Mouse (Mus musculus) embryonic facial prominence, embryonic 11.5 days (tissue): ENCODE results near the gene Slc17a1. TPM values are rescaled to one million over a fixed set of nuclear protein-coding genes. Genes with fewer than 3 reads are reported as not detected.

Source experiments
- ATAC-seq: fragments of 200-750 bp; cut with Nextera tagmentation; replicated peaks from 2 replicates; pipeline ENCODE4 v1.8.0; 2017; ENCODE audit warnings: low read depth; ENCODE audit not compliant: insufficient number of reproducible peaks, low FRiP score, low TSS enrichment
- DNase-seq: peaks from one replicate; pipeline ENCODE4 v3.0.0-alpha.2; 2015; ENCODE audit warnings: low spot score
- H3K27ac ChIP-seq: fragments of 300-500 bp; sonication (generic); replicated peaks from 2 replicates; pipeline ENCODE4 v1.5.1; 2014; ENCODE audit warnings: mild to moderate bottlenecking, low read depth, low read length, control low read depth
- H3K27me3 ChIP-seq: fragments of 300-500 bp; sonication (generic); 2 replicates; pipeline ENCODE4 v1.6.1; 2014; ENCODE audit warnings: mild to moderate bottlenecking, low read length, moderate library complexity, mixed read lengths; ENCODE audit not compliant: control insufficient read depth, insufficient read depth
- H3K36me3 ChIP-seq: fragments of 300-500 bp; sonication (generic); replicated peaks from 2 replicates; pipeline ENCODE4 v1.6.1; 2014; ENCODE audit warnings: low read depth, mild to moderate bottlenecking, low read length, moderate library complexity, mixed read lengths; ENCODE audit not compliant: control insufficient read depth, insufficient read depth
- H3K4me1 ChIP-seq: fragments of 300-500 bp; sonication (generic); 2 replicates; pipeline ENCODE4 v1.6.1; 2014; ENCODE audit warnings: low read length, mixed read lengths; ENCODE audit not compliant: control insufficient read depth, insufficient read depth
- H3K4me2 ChIP-seq: fragments of 300-500 bp; sonication (generic); 2 replicates; pipeline ENCODE4 v1.6.1; 2014; ENCODE audit warnings: low read depth, mild to moderate bottlenecking, control low read depth, low read length, moderate library complexity
- H3K4me3 ChIP-seq: fragments of 300-500 bp; sonication (generic); 2 replicates; pipeline ENCODE4 v1.5.1; 2014; ENCODE audit warnings: low read depth, low read length, control low read depth
- H3K9ac ChIP-seq: fragments of 300-500 bp; sonication (generic); replicated peaks from 2 replicates; pipeline ENCODE4 v1.6.1; 2014; ENCODE audit warnings: mild to moderate bottlenecking, control low read depth, low read length
- H3K9me3 ChIP-seq: fragments of 300-500 bp; sonication (generic); replicated peaks from 2 replicates; pipeline ENCODE4 v1.6.1; 2016; ENCODE audit warnings: mild to moderate bottlenecking, low read length, inconsistent platforms, mixed read lengths; ENCODE audit not compliant: control insufficient read depth
- WGBS: fragments of 180-500 bp; shearing (Covaris S2); extraction: QIAGEN DNeasy Blood & Tissue Kit; methylation state at CpG from one replicate; pipeline ENCODE4 v1.1.7; 2014; 5-methylcytosine and 5-hydroxymethylcytosine counted together
- polyA plus RNA-seq: library from polyadenylated mRNA; unstranded; fragments of >200 nt; fragmentation: Nextera tagmentation; extraction: Ambion mirVana; gene quantifications from 2 replicates; pipeline ENCODE4 v1.2.1, GENCODE M21; 2014

Slc17a1 gene
- polyA plus RNA-seq, result not detected in 2 replicates

DNA sequence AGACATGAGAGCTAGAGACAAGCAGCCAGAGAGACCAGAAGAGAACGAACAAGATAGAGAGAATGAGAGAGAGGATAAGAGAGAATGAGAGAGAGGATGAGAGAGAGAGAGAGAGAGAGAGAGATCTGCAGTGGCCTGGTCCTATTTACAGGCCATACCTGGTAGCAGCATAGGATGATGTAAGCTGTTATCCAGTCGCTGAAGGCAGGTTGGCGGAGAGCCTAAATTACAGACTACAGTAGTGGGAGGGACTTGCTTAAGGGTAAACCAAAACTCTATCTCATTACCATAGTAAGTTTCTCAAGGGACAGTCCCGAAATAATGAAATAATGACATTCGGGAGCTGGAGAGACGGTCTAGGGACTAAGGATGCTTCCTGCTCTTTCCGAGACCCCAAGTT lies at the start of gene Slc17a1:
Slc17a1 (plus strand) TSS at position 346 of the 400 bp plus-strand sequence.
- WGBS, result 88% methylated on average over 7 of the region's 7 CpGs
- H3K4me3 ChIP-seq, result no peak within 1 kb of the TSS
- no peaks in the 10 kb centered on the region for H3K27me3 ChIP-seq
- ATAC-seq (no peak), DNase-seq (no peak)
- no peaks in the 10 kb centered on the region for H3K9me3 ChIP-seq
- H3K9ac ChIP-seq, result no peak within 1 kb of the TSS
- no peaks in the 10 kb centered on the region for H3K4me1 ChIP-seq
- H3K4me2 ChIP-seq, result no peak within 1 kb of the TSS
- H3K36me3 ChIP-seq, result no peaks in the 10 kb centered on the region
- H3K27ac ChIP-seq, result no peak within 1 kb of the TSS

GRCm38 (mm10) chr13:23820179-23820940 lies 47.2 kb upstream of the Slc17a1 start:
- ATAC-seq, result no peak
- Histone ChIP-seq H3K27ac (no peak overlapping the region), H3K4me2 (no peak overlapping the region), H3K36me3 (no peaks in the 10 kb centered on the region), H3K9me3 (no peaks in the 10 kb centered on the region), H3K27me3 (no peaks in the 10 kb centered on the region), H3K9ac (no peak overlapping the region), H3K4me1 (no peaks in the 10 kb centered on the region), H3K4me3 (no peak overlapping the region)
- 72% methylated on average over 4 of the region's 4 CpGs for WGBS
- DNase-seq, result no peak

DNA sequence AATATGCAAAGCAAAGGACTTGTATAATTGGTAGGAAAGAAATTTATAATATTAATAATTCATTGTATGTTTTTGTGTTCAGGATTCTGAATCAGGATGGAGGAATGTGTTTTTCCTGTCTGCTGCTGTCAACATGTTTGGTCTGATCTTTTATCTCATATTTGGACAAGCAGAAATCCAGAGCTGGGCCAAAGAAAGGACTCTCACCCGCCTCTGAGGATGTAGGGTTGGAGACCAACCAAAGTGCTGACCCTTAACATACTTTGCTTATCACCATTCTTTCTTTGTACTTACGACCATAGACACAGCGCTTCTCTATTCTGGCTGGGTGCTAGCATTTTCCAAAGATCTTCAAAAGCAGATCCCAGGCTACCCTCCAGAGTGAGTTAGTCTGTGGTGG lies 45.3 kb upstream of the Slc17a1 start:
- DNase-seq, result no peak
- H3K27ac ChIP-seq, result no peak overlapping the region
- no peak overlapping the region for H3K9ac ChIP-seq
- H3K4me1 ChIP-seq, result no peaks in the 10 kb centered on the region
- H3K4me2 ChIP-seq, result no peak overlapping the region
- WGBS, result 88% methylated on average over 3 of the region's 3 CpGs
- no peak for ATAC-seq
- H3K4me3 ChIP-seq, result no peak overlapping the region
- H3K27me3 ChIP-seq, result no peaks in the 10 kb centered on the region
- H3K36me3 ChIP-seq, result no peaks in the 10 kb centered on the region
- H3K9me3 ChIP-seq, result no peaks in the 10 kb centered on the region

GRCm38 (mm10) chr13:23826606-23827005 lies 40.9 kb upstream of the Slc17a1 start:
- no peak overlapping the region for H3K4me2 ChIP-seq
- no peaks in the 10 kb centered on the region for H3K9me3 ChIP-seq
- H3K27me3 ChIP-seq, result no peaks in the 10 kb centered on the region
- ATAC-seq (no peak), DNase-seq (no peak)
- H3K4me3 ChIP-seq, result no peak overlapping the region
- 77% methylated on average over 3 of the region's 3 CpGs for WGBS
- H3K4me1 ChIP-seq, result no peaks in the 10 kb centered on the region
- no peaks in the 10 kb centered on the region for H3K36me3 ChIP-seq
- no peak overlapping the region for H3K9ac ChIP-seq
- no peak overlapping the region for H3K27ac ChIP-seq

DNA sequence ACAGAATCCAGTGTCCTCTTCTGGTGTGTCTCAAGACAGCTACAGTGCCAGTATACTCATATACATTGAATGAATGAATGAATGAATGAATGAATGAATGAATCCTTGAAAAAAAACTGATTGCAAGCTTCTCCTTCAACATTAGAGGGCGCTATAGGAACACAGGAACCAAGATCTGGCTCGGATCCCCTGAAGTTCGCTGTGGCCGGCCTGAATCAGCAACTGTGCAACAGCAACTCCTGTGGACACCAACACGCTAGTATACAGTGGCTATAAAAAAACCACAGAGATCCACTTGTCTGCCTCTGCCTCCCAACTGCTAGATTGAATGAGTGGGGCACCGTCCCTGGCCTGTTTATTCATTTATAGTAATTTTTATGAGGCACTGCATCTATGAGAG lies 34.5 kb upstream of the Slc17a1 start:
- H3K27ac ChIP-seq, result no peak overlapping the region
- no peaks in the 10 kb centered on the region for H3K9me3 ChIP-seq
- no peaks in the 10 kb centered on the region for H3K27me3 ChIP-seq
- WGBS, result 21% methylated on average over 6 of the region's 6 CpGs
- no peaks in the 10 kb centered on the region for H3K4me1 ChIP-seq
- DNase-seq (peak; percentile 75), ATAC-seq (no peak)
- H3K9ac ChIP-seq, result no peak overlapping the region
- H3K36me3 ChIP-seq, result no peaks in the 10 kb centered on the region
- no peak overlapping the region for H3K4me3 ChIP-seq
- H3K4me2 ChIP-seq, result no peak overlapping the region

GRCm38 (mm10) chr13:23834836-23835235 lies 32.7 kb upstream of the Slc17a1 start:
- Histone ChIP-seq H3K27me3 (no peaks in the 10 kb centered on the region), H3K4me2 (no peak overlapping the region), H3K36me3 (no peaks in the 10 kb centered on the region), H3K4me3 (no peak overlapping the region), H3K27ac (no peak overlapping the region), H3K9ac (no peak overlapping the region), H3K9me3 (no peaks in the 10 kb centered on the region), H3K4me1 (no peaks in the 10 kb centered on the region)
- no peak for DNase-seq
- 83% methylated on average over 5 of the region's 5 CpGs for WGBS
- no peak for ATAC-seq

- Histone ChIP-seq H3K4me2 (no peak overlapping the region), H3K36me3 (no peaks in the 10 kb centered on the region), H3K4me3 (no peak overlapping the region), H3K27ac (no peak overlapping the region), H3K27me3 (no peaks in the 10 kb centered on the region), H3K9ac (no peak overlapping the region), H3K9me3 (no peaks in the 10 kb centered on the region), H3K4me1 (no peaks in the 10 kb centered on the region)
- no peak for ATAC-seq
- 87% methylated on average over 5 of the region's 5 CpGs for WGBS
- no peak for DNase-seq
Observed at GRCm38 (mm10) chr13:23836630-23837029, 30.9 kb upstream of the Slc17a1 start.

DNA sequence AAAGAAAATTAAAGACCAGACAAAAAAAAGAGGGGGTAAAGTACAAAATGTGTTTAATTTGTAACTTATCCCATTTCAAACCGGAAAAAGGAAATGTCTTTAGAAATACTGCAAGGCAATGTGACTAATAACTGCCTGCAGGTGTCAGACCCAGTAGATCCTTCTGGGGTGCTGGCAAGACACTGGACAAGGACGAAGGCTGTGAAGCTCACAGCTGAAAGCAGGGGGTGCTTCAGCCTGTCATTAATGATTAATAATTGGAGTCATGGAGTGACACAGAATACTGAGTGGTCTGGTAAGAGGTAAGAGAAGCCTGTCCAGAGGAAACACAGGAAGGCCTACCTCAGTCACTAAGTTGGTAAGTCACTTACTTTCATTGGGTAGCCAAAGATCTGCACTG lies 28.2 kb upstream of the Slc17a1 start, which contains the start of gene Slc17a3:
Slc17a3 (plus strand) TSS at position 127 of the 400 bp plus-strand sequence.
- ATAC-seq, result no peak
- no peaks in the 10 kb centered on the region for H3K4me1 ChIP-seq
- H3K4me2 ChIP-seq, result no peak within 1 kb of the TSS
- no peak within 1 kb of the TSS for H3K27ac ChIP-seq
- no peak within 1 kb of the TSS for H3K4me3 ChIP-seq
- H3K9me3 ChIP-seq, result no peaks in the 10 kb centered on the region
- 74% methylated on average over 2 of the region's 2 CpGs for WGBS
- no peaks in the 10 kb centered on the region for H3K27me3 ChIP-seq
- no peaks in the 10 kb centered on the region for H3K36me3 ChIP-seq
- no peak for DNase-seq
- H3K9ac ChIP-seq, result no peak within 1 kb of the TSS
